Comparison of ENCODE assay signal across 15 mouse cellular contexts in the genomic region with DNA sequence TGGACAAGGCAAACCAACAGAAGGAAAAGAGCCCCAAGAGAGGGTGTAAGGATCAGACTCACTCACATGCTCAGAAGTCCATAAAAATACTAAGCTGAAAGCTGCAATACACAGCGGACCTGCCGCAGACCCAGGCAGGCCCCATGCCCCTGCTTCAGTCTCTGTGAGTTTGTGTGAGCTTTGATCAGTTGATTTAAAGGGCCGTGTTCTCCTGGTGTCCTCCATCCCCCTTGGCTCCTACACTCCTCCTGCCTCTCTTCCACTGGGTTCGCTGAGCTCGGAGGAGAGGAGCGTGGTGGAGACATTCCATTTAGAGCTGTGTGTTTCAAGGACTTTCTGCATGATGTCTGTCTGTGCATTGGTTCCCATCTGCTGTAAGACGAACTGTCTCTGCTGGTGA.
"Had no signal": no experiment of that assay in that cellular context is flagged by ENCODE, and none has a peak within 500 bp of the region (broad histone marks: within the 10 kb centered on the region; RNA-seq: fewer than 3 reads in every experiment).

No protein-coding gene starts in this region.

- ATAC-seq: liver, embryonic 12.5 days; midbrain, embryonic 13.5 days had no signal

- H3K27me3 ChIP-seq: kidney, embryonic 15.5 days; liver, embryonic 12.5 days; lung, embryonic 15.5 days; midbrain, embryonic 13.5 days had no signal

- H3K9ac ChIP-seq: kidney, embryonic 15.5 days; liver, embryonic 12.5 days; liver, embryonic 15.5 days; lung, embryonic 15.5 days; midbrain, embryonic 13.5 days had no signal

- DNase-seq: kidney, adult 11 months; kidney, adult 8-10 months; kidney, postnatal 10 days; kidney, postnatal 36 days; layer of hippocampus, adult 9-11 months; liver; lung, adult 18-20 months; thymus, adult 18-20 months; thymus, postnatal 36 days had no signal

- H3K4me2 ChIP-seq: kidney, embryonic 15.5 days; liver, embryonic 12.5 days; liver, embryonic 15.5 days; lung, embryonic 15.5 days; midbrain, embryonic 13.5 days had no signal

- H3K27ac ChIP-seq: kidney, embryonic 15.5 days; liver, embryonic 12.5 days; liver, embryonic 15.5 days; macrophage; midbrain, embryonic 13.5 days had no signal

- H3K4me1 ChIP-seq: kidney, embryonic 15.5 days; midbrain, embryonic 13.5 days had no signal

- H3K36me3 ChIP-seq: liver, embryonic 12.5 days; liver, embryonic 15.5 days; lung, embryonic 15.5 days had no signal

- H3K9me3 ChIP-seq: kidney, embryonic 15.5 days; liver, embryonic 15.5 days; lung, embryonic 15.5 days; midbrain, embryonic 13.5 days had no signal

- H3K4me3 ChIP-seq: kidney, embryonic 15.5 days; liver, embryonic 12.5 days; liver, embryonic 15.5 days; lung, embryonic 15.5 days; midbrain, embryonic 13.5 days had no signal
